Mouse (Mus musculus) cerebellum, adult 2 months (tissue): ENCODE data around the gene R3hdml. TPM values are rescaled to one million over a fixed set of nuclear protein-coding genes. Genes with fewer than 3 reads are reported as not detected.
A peak's percentile ranks its signal among the peaks of the same experiment; 100 is the strongest.

ENCODE experiments used
- DNase-seq, 2 experiments: peaks; one replicate each; pipeline ENCODE4 v3.0.0; 2021
- H3K27ac ChIP-seq: fragments of 200-500 bp; 2 replicates; pipeline ENCODE4 v1.5.1; 2012; ENCODE audit warnings: low read length, control low read depth, inconsistent platforms; ENCODE audit not compliant: insufficient read depth
- H3K27me3 ChIP-seq: fragments of 200-500 bp; 2 replicates; pipeline ENCODE4 v1.6.1; 2012; ENCODE audit warnings: inconsistent platforms, mild to moderate bottlenecking, low read length, moderate library complexity; ENCODE audit not compliant: control insufficient read depth, insufficient read depth
- H3K4me1 ChIP-seq: fragments of 200-500 bp; 2 replicates; pipeline ENCODE4 v1.6.1; 2011; ENCODE audit warnings: low read length; ENCODE audit not compliant: control insufficient read depth, insufficient read depth
- H3K4me3 ChIP-seq: fragments of 200-500 bp; replicated peaks from 2 replicates; pipeline ENCODE3; 2011; ENCODE audit warnings: mild to moderate bottlenecking, low read depth, low read length, control low read depth; ENCODE audit not compliant: insufficient read depth
- CTCF ChIP-seq: fragments of 200-500 bp; IDR thresholded peaks from 2 replicates; pipeline ENCODE4 v1.5.1; 2011; ENCODE audit warnings: low read depth, mild to moderate bottlenecking, control low read depth, low read length, moderate library complexity, borderline replicate concordance; ENCODE audit not compliant: insufficient read depth
- POLR2A ChIP-seq: fragments of 200-500 bp; IDR thresholded peaks from 2 replicates; pipeline ENCODE4 v1.6.1; 2011; ENCODE audit warnings: low read length, control low read depth, borderline replicate concordance; ENCODE audit not compliant: insufficient read depth
- WGBS: fragments of 180-500 bp; shearing (Covaris S2); methylation state at CpG from one replicate; pipeline ENCODE4 v1.1.7; 2018; 5-methylcytosine and 5-hydroxymethylcytosine counted together
- polyA plus RNA-seq: library from polyadenylated mRNA; depleted of rRNA; stranded (reverse); fragments of >200 nt; gene quantifications from 2 replicates; pipeline ENCODE4 v1.2.3, GENCODE M21; 2012; rRNA removed

R3hdml gene
- polyA plus RNA-seq, result not detected in 2 replicates

DNA sequence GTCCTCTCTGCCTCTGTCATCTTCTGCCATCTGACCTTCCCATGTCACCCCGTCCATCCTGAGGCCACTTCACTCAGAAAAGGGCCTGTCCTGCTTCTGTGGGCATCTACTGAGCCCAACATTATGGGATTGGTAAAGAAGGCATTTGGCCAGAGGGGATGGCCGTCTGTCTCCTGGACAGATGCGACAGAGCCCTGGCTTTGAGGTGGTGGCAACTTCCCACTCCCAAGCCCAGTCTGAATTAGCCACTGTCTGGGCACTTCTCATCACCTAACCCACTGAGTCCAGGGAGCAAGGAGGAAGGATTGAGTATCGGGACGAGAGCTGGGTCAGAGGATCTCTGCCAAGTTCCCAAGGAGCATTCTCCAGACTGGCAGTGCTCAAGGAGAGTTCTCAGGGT is at the start of gene R3hdml:
Gene R3hdml (plus strand): TSS at position 301 of the 400 bp plus-strand sequence.
- DNase-seq, result no peak
- no peak within 1 kb of the TSS for H3K4me3 ChIP-seq
- 43% methylated on average over 5 of the region's 5 CpGs for WGBS
- H3K27ac ChIP-seq, result no peak within 1 kb of the TSS
- H3K4me1 ChIP-seq, result no peaks in the 10 kb centered on the region; the same call in 1 of the 2 replicates
- H3K27me3 ChIP-seq, result no peaks in the 10 kb centered on the region
- no peak for TF ChIP-seq CTCF
- no peak for TF ChIP-seq POLR2A

DNA sequence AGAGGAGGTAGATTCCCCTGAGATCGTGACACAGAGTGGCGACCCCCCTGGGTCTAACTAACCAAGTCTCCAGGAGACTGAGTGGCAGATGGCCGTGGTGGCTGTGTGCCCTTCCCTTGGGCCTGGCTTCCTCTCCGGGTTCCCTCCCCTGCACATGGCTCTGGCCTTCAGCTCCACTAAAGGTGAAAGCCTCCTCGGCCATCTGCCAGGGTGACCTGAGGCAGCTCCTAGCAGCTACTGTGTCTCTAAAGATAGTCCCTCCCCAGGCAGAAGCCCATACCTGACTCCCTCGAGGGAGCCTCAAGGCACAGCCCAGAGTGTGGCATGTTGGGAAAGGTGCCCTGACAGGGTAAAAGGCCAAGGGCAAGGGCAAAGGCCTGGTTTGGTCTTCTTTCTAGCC is 48.6 kb upstream of the R3hdml start:
- H3K27ac ChIP-seq, result peak overlapping the region; percentile 44
- peak; percentile 89 to 92 for DNase-seq
- TF ChIP-seq CTCF (no peak), POLR2A (no peak)
- H3K4me3 ChIP-seq, result no peak overlapping the region
- H3K4me1 ChIP-seq, result peaks cover 49% of the 10 kb centered on the region
- WGBS, result 5% methylated on average over 6 of the region's 6 CpGs
- H3K27me3 ChIP-seq, result no peaks in the 10 kb centered on the region

DNA sequence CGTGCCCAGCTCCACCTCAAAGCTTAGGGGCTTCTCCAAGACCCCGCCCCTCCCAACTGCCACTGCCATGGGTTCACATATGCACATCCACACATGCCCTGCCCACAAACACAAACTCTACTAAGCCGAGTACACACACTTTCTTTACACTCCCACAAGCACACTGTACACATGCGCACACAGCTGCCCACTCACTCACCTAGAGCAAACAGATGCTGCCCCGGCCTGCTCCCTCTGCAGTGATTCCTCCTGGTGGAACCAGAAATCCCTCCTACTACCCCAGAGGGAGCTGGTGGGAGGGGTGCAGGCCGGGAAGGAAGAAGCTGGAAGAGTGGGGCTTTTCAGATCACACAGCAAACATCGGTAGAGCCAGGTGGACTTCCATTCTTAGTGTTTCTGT is 48.1 kb upstream of the R3hdml start:
- no peak for TF ChIP-seq POLR2A
- no peak for TF ChIP-seq CTCF
- DNase-seq, result no peak
- WGBS, result 50% methylated on average over 7 of the region's 7 CpGs
- no peaks in the 10 kb centered on the region for H3K27me3 ChIP-seq
- no peak overlapping the region for H3K4me3 ChIP-seq
- peaks cover 49% of the 10 kb centered on the region for H3K4me1 ChIP-seq
- peak overlapping the region; percentile 44 for H3K27ac ChIP-seq

DNA sequence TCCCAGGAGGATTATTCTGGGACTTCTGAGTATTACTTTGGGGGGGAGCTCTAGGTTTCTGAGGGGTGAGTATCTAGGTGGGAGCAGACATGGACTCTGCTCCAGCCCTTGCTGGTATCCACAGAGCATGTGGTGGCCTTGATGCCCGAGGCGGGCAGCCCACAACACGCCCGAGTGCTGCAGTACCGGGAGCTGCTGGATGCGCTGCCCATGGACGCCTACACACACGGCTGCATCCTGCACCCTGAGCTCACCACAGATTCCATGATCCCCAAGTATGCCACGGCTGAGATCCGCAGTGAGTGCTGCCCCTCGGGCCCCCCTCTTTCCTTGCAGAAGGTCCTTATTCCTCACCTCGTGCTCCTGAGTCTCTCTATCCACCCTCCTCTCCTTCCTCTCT is 44.7 kb upstream of the R3hdml start:
- H3K4me1 ChIP-seq, result peaks cover 46% of the 10 kb centered on the region
- WGBS, result 83% methylated on average over 12 of the region's 12 CpGs
- TF ChIP-seq POLR2A (no peak), CTCF (no peak)
- no peak overlapping the region for H3K4me3 ChIP-seq
- H3K27me3 ChIP-seq, result no peaks in the 10 kb centered on the region
- no peak for DNase-seq
- no peak overlapping the region for H3K27ac ChIP-seq

DNA sequence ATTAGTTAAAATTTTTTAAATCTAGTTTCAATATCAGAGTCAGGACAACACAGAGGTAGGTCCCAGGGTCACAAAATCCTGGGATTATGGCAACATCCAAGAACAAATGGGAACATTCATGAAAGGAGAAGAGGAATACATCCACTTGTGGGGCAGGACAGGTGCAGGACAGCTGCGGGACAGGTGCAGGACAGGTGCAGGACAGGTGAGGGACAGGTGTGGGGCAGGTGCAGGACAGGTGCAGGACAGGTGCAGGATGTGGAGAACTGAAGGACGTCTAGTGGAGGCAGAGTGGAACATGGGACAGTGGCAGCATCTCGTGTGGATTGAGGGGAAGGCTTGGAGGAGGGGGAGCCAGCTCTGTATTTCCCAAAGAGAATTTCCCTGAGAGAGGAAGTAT is 42.8 kb upstream of the R3hdml start:
- WGBS, result 67% methylated on average over 3 of the region's 3 CpGs
- DNase-seq, result no peak
- TF ChIP-seq POLR2A (no peak), CTCF (no peak)
- no peaks in the 10 kb centered on the region for H3K27me3 ChIP-seq
- H3K4me3 ChIP-seq, result no peak overlapping the region
- H3K27ac ChIP-seq, result no peak overlapping the region
- H3K4me1 ChIP-seq, result peaks cover 32% of the 10 kb centered on the region

DNA sequence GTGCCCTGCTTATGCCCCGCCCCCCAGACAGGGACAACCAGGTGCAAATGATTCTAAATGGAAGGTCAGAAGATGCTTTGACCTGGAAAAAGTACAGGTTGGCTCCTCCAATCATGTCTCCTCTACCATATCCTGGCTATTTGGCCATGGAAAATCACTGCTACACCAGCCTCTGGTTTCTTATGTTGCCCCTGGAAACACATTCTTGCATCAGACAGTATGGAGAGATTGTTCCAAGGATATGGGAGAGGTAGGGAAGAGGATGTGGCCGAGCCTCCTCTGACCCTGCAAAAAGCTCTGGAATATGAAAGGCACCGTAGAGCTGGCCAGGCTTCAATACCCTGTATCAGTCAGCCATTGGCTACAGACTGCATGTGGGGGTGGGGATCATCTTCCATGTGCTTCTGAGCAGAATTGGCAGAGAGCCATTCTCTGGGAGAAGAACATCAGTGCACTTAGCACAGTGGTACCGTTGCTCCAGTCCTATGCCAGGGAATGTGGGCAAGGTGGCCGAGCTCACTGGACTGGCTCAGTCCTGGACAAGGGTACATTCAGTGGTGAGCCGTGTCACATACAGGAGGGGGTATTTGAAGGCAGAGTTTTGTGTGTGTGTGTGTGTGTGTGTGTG is 41.3 kb upstream of the R3hdml start:
- H3K4me3 ChIP-seq, result no peak overlapping the region

DNA sequence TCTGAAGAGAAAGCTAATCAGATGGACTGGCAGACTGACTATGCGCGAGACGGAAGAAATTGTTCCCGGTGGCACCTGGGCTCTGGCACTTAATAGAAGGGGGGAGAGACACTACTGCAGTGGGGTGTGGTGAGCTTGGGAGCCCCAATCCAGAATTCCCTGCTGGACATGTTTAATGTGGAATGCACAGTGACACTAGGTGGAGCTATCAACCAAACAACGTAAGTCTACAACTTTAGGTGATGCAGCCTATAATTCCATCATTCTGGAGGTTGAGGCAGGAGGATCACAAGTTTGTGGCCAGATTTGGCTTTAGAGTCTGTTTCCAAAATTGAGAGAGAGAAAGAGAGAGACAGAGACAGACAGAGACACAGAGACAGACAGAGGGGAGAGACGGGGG is 39.4 kb upstream of the R3hdml start:
- WGBS, result 86% methylated on average over 6 of the region's 6 CpGs
- no peaks in the 10 kb centered on the region for H3K27me3 ChIP-seq
- H3K27ac ChIP-seq, result no peak overlapping the region
- H3K4me1 ChIP-seq, result peaks cover 14% of the 10 kb centered on the region
- no peak overlapping the region for H3K4me3 ChIP-seq
- DNase-seq, result no peak
- TF ChIP-seq POLR2A, result no peak
- TF ChIP-seq CTCF, result peak; percentile 34; the same call in 1 of the 2 replicates

More for the DNA sequence above, 41.3 kb upstream of the R3hdml start:
- WGBS, result 19% methylated on average over 6 of the region's 6 CpGs
- Histone ChIP-seq H3K27ac (peak overlapping the region; percentile 20; the same call in 1 of the 2 replicates), H3K27me3 (no peaks in the 10 kb centered on the region), H3K4me1 (peaks cover 18% of the 10 kb centered on the region)
- peak in 1 of 2 experiments; percentile 55 for DNase-seq
- no peak for TF ChIP-seq POLR2A
- no peak for TF ChIP-seq CTCF

DNA sequence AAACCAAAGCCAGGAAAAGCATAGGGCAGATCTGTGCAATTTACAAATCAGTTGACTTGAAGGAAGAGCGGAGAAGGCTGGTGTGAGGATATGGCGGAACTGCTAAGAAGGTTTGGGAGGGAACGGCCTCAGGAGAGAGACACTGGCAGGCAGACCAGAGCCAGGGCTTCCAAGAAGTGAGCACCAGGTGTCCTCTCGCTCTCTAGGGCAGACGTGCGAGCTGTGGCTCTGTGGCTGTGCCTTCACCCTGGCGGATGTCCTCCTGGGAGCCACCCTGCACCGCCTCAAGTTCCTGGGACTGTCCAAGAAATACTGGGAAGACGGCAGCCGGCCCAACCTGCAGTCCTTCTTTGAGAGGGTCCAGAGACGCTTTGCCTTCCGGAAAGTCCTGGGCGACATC is 38.7 kb upstream of the R3hdml start:
- no peak for TF ChIP-seq POLR2A
- no peak for TF ChIP-seq CTCF
- 82% methylated on average over 13 of the region's 13 CpGs for whole genome bisulfite sequencing
- no peaks in the 10 kb centered on the region for H3K27me3 ChIP-seq

More for the DNA sequence above, 38.7 kb upstream of the R3hdml start:
- Histone ChIP-seq H3K4me1 (peaks cover 18% of the 10 kb centered on the region), H3K4me3 (no peak overlapping the region), H3K27ac (no peak overlapping the region)
- DNase-seq, result no peak
